Mouse (Mus musculus) forebrain, embryonic 12.5 days (tissue): ENCODE data around the gene Slc35f3. TPM values are rescaled to one million over a fixed set of nuclear protein-coding genes. Genes with fewer than 3 reads are reported as not detected.

Experiments
- ATAC-seq: fragments of 200-750 bp; cut with Nextera tagmentation; 2 replicates; pipeline ENCODE4 v1.8.0; 2017; ENCODE audit warnings: moderate TSS enrichment; ENCODE audit not compliant: low FRiP score
- H3K27ac ChIP-seq: fragments of 300-500 bp; sonication (generic); 2 replicates; pipeline ENCODE4 v1.5.1; 2016; ENCODE audit warnings: mild to moderate bottlenecking
- H3K27me3 ChIP-seq: fragments of 300-500 bp; sonication (generic); 2 replicates; pipeline ENCODE4 v1.6.1; 2016; ENCODE audit warnings: mild to moderate bottlenecking
- H3K36me3 ChIP-seq: fragments of 300-500 bp; sonication (generic); replicated peaks from 2 replicates; pipeline ENCODE4 v1.6.1; 2016; ENCODE audit warnings: mild to moderate bottlenecking
- H3K4me1 ChIP-seq: fragments of 300-500 bp; sonication (generic); 2 replicates; pipeline ENCODE4 v1.6.1; 2016
- H3K4me2 ChIP-seq: fragments of 300-500 bp; sonication (generic); 2 replicates; pipeline ENCODE4 v1.6.1; 2016; ENCODE audit warnings: mild to moderate bottlenecking, moderate library complexity
- H3K4me3 ChIP-seq: fragments of 300-500 bp; sonication (generic); replicated peaks from 2 replicates; pipeline ENCODE4 v1.5.1; 2016; ENCODE audit warnings: mild to moderate bottlenecking
- H3K9ac ChIP-seq: fragments of 300-500 bp; sonication (generic); 2 replicates; pipeline ENCODE4 v1.6.1; 2016; ENCODE audit warnings: mild to moderate bottlenecking
- H3K9me3 ChIP-seq: fragments of 300-500 bp; sonication (generic); 2 replicates; pipeline ENCODE4 v1.6.1; 2016
- WGBS: fragments of 180-500 bp; shearing (Covaris S2); methylation state at CpG from one replicate; pipeline ENCODE4 v1.1.7; 2016; 5-methylcytosine and 5-hydroxymethylcytosine counted together
- polyA plus RNA-seq: library from polyadenylated mRNA; unstranded; fragments of >200 nt; fragmentation: Nextera tagmentation; extraction: Ambion mirVana; gene quantifications from 2 replicates; pipeline ENCODE4 v1.2.1, GENCODE M21; 2016

The Slc35f3 gene
- polyA plus RNA-seq, 1 experiment from 2014 or later: 0.15 TPM

DNA sequence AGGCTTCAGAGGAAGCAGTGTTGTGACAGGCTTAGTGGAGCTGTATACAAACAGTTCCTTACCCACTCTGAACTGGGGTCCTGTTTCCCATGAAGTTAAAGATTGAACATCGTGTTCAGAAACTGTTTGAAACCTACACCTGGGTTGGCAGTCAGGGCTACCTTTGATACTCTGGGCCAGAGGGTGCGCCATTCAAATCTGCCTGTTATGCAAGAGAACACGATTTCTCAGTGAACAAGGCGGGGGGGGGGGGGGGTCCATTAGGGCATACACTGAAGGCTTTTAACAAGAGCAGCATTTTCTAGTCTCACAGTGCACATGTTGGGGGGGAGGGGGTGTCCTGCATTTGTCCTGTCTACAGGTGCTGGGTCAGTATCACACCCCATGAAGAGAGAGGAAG lies 125.8 kb downstream of the Slc35f3 start:
- no peak overlapping the region for H3K27ac ChIP-seq
- H3K4me2 ChIP-seq: no peak overlapping the region
- no peak overlapping the region for H3K9ac ChIP-seq
- H3K36me3 ChIP-seq: peaks cover 34% of the 10 kb centered on the region
- no peak overlapping the region for H3K4me3 ChIP-seq
- peaks cover 18% of the 10 kb centered on the region for H3K4me1 ChIP-seq
- ATAC-seq: no peak
- H3K9me3 ChIP-seq: no peaks in the 10 kb centered on the region
- no peaks in the 10 kb centered on the region for H3K27me3 ChIP-seq
- WGBS: 89% methylated on average over 4 of the region's 4 CpGs

DNA sequence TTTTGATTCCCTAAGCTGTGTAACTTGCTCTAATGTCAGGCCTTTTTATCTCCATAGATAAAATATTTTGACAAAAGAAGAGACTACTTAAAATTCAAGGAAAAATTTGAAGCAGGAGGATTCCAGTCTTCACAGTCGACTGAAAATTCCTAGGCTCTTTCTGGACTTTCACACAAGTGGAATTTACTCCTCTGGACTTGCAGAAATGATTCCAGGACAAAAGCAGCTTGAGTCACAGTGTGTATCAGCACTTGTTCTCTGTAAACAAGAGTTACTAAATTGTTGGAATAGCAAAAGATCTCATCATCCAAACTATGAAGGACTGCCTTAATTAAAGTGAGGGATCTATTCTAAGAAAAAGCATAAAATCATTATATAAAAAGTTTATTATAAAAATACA lies 126.6 kb downstream of the Slc35f3 start:
- H3K4me1 ChIP-seq: peaks cover 18% of the 10 kb centered on the region
- ATAC-seq: no peak
- H3K27me3 ChIP-seq: no peaks in the 10 kb centered on the region
- no peaks in the 10 kb centered on the region for H3K9me3 ChIP-seq
- no peak overlapping the region for H3K4me2 ChIP-seq
- no peak overlapping the region for H3K27ac ChIP-seq
- H3K9ac ChIP-seq: no peak overlapping the region
- H3K36me3 ChIP-seq: peaks cover 42% of the 10 kb centered on the region
- 80% methylated on average over 1 of the region's 1 CpGs for WGBS
- H3K4me3 ChIP-seq: no peak overlapping the region

DNA sequence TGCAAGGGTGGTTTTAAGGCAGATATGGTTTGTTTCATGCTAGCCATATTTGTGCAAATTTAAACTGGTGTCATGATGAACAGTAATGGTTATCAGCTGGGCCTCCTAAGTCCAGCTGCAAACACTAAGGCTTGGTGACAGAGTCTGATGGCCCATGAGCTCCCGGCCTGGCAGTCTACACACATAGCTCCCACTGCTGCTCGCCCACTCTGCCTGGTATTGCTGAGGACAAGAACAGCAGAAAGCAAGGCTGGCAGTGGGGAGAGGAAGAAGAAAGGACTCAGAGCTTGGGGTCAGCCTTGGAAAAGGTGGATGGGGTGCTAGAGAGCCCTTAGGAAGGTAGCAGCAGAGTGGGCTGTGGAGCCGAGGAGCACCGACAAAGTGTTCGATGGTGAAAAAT lies 131.3 kb downstream of the Slc35f3 start:
- ATAC-seq: no peak
- Histone ChIP-seq H3K9ac (no peak overlapping the region), H3K4me2 (no peak overlapping the region), H3K27me3 (no peaks in the 10 kb centered on the region), H3K27ac (no peak overlapping the region), H3K4me1 (no peaks in the 10 kb centered on the region), H3K4me3 (no peak overlapping the region), H3K9me3 (no peaks in the 10 kb centered on the region), H3K36me3 (peaks cover 72% of the 10 kb centered on the region)
- WGBS: 97% methylated on average over 5 of the region's 5 CpGs

DNA sequence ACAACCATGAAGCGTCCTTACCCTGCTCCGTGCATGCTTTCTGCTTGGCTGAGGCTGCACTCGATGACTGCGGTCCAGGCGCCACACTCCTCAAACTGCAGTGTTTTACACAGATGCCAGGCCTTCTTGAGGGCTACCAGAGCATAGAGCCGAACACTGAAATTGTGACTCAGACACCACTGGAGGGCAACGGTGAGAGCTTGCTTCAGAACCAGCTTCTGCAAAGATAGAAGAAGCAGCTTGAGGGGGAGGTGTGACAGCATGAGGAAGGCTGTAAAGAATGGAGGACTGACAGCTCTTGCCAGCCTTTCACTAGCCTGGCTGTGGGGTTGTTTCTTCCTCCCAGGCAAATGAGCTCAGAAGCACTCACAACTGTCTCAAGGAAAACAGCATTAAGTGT lies 135.5 kb downstream of the Slc35f3 start:
- Histone ChIP-seq H3K36me3 (peaks cover 63% of the 10 kb centered on the region), H3K4me3 (no peak overlapping the region), H3K27ac (no peak overlapping the region), H3K27me3 (no peaks in the 10 kb centered on the region), H3K9me3 (no peaks in the 10 kb centered on the region), H3K9ac (no peak overlapping the region), H3K4me1 (no peaks in the 10 kb centered on the region), H3K4me2 (no peak overlapping the region)
- 87% methylated on average over 7 of the region's 7 CpGs for WGBS
- ATAC-seq: no peak

DNA sequence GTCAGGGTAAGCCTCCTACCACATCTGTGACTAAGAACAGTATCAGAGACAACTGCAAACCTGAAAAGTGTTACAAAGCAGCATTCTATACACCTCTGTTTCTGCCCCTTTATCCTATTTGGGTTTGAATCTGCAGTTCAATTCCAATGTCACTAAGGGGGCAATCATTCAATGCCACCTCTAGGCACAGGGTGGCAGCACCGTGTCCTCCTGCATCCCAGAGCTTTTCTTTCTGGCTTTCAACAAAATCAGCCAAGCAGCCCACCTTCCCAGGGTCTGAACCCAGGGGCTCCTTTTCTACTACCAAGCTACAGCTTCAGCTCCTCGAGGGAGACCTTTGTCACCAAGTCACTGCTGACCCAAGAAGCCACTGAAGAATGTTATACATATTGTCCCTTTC lies 140.6 kb downstream of the Slc35f3 start:
- Histone ChIP-seq H3K36me3 (peaks cover 39% of the 10 kb centered on the region), H3K4me2 (no peak overlapping the region), H3K27ac (no peak overlapping the region), H3K4me1 (no peaks in the 10 kb centered on the region), H3K9me3 (no peaks in the 10 kb centered on the region), H3K4me3 (no peak overlapping the region), H3K9ac (no peak overlapping the region), H3K27me3 (no peaks in the 10 kb centered on the region)
- no peak for ATAC-seq
- WGBS: 77% methylated on average over 2 of the region's 2 CpGs

Other genes with a start within 250 kb of the Slc35f3 start
- 39.6 and 47.3 TPM in 2 replicates for gene Coa6, start 124.0 kb downstream of the Slc35f3 start, polyA plus RNA-seq
- 2.4 and 2.6 TPM in 2 replicates for gene Tarbp1, start 176.5 kb downstream of the Slc35f3 start, polyA plus RNA-seq